Mouse (Mus musculus): ENCODE data around the gene Ephb4.

DNA sequence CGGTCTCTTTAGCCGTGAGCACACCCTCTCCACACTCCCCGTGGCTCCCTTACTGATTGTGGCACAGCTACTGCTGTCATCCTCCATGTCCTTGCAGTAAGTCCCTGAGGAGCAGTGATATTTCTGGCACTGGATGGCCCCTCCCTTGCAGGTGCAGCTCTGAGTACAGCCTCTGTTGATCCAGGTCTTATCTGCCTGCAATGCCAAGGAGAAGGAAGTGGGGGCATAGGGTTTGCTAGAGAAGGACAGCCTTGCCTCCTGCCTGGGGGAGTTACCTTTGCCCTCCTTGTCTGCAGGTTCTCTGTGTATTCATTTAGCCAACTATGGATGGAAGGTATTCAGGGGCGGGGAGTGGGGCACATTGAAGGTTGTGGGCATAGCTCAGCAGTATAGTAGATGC is 69.9 kb downstream of the Ephb4 start:
- no peak for TF ChIP-seq POLR2A (IDR thresholded peaks at IDR 0.05; ENCODE audit: extremely low read depth, insufficient read depth, low read length)
- no peak for TF ChIP-seq CTCF (IDR thresholded peaks at IDR 0.05; ENCODE audit: extremely low read depth, insufficient read depth, low read length)

Data from cortical plate, adult 2 months (tissue).